Mouse (Mus musculus) heart, postnatal 4 days (tissue): ENCODE measurements around the gene Gm5741. TPM values are rescaled to one million over a fixed set of nuclear protein-coding genes. Genes with fewer than 3 reads are reported as not detected.
A peak's percentile ranks its signal among the peaks of the same experiment; 100 is the strongest.

Experiments used
- DNase-seq: peaks from one replicate; pipeline ENCODE4 v3.0.0; 2021
- microRNA-seq, 2 experiments: library from miRNA; unstranded; fragments of <30 nt; microRNA quantifications; one replicate each; pipeline ENCODE4 v1.2.0; 2021 to 2022
- total RNA-seq, 2 experiments: library from RNA; stranded (reverse); gene quantifications; 2 replicates each; pipeline ENCODE4 v1.2.3; 2021

Gm5741 gene
- total RNA-seq, 2 experiments from 2014 or later: not detected

GRCm38 (mm10) chr8:85027516-85027855, 40.3 kb downstream of the Gm5741 start:
- no peak for DNase-seq

GRCm38 (mm10) chr8:85026670-85027515, 40.9 kb downstream of the Gm5741 start, which contains the start of gene Trir:
TSS of gene Trir (plus strand) at chr8:85026823.
- peak; percentile 98 for DNase-seq

- peak; percentile 85 for DNase-seq
These were observed 42.5 kb downstream of the Gm5741 start, which contains the start of gene Asna1 for GRCm38 (mm10) chr8:85025098-85025932. TSS of gene Asna1 (minus strand) at chr8:85025281.

- DNase-seq: no peak
These were observed 43.9 kb downstream of the Gm5741 start for GRCm38 (mm10) chr8:85023846-85024245.

GRCm38 (mm10) chr8:85021514-85022055, 46.2 kb downstream of the Gm5741 start:
- DNase-seq: no peak

Small RNA genes within 50 kb of the gene (microRNA-seq; reads per million reads assigned to microRNA genes)
- gene Gm23388: 0 reads per million in 2 experiments
- 2.8 to 2.9 reads per million in 2 experiments for gene Mir7070

Other genes starting within 250 kb of the Gm5741 start
- 1 to 10 TPM; 3.4 to 3.6 TPM for gene Dand5, start 245.2 kb downstream of the Gm5741 start, total RNA-seq
- 10 to 100 TPM; 24.2 to 26.2 TPM for gene Gadd45gip1, start 236.5 kb downstream of the Gm5741 start, total RNA-seq
- 10 to 100 TPM; 90.9 to 91.8 TPM for gene Rad23a, start 227.3 kb downstream of the Gm5741 start, total RNA-seq
- gene Calr, start 221.0 kb downstream of the Gm5741 start, total RNA-seq: 100 to 1,000 TPM; 320 to 358 TPM
- gene Farsa, start 211.0 kb downstream of the Gm5741 start, total RNA-seq: 10 to 100 TPM; 36.3 to 37.0 TPM
- 10 to 100 TPM; 10.5 to 12.7 TPM for gene Syce2, start 195.9 kb downstream of the Gm5741 start, total RNA-seq
- gene Gcdh, start 174.1 kb downstream of the Gm5741 start, total RNA-seq: 10 to 100 TPM; 29.7 to 33.0 TPM
- under 1 TPM in 1 of 2 experiments, not detected in 1; 0.23 TPM for gene Klf1, start 166.1 kb downstream of the Gm5741 start, total RNA-seq
- gene Dnase2a, start 159.4 kb downstream of the Gm5741 start, total RNA-seq: 1 to 10 TPM; 6.0 to 7.1 TPM
- gene Mast1, start 130.6 kb downstream of the Gm5741 start, total RNA-seq: under 1 TPM; 0.09 to 0.24 TPM
- not detected for gene Rtbdn, start 121.0 kb downstream of the Gm5741 start, total RNA-seq
- gene Gm49661, start 98.5 kb downstream of the Gm5741 start, total RNA-seq: 1 to 10 TPM in 1 of 2 experiments, not detected in 1; 1.5 TPM
- 100 to 1,000 TPM; 678 to 716 TPM for gene Prdx2, start 98.4 kb downstream of the Gm5741 start, total RNA-seq
- 10 to 100 TPM; 61.8 to 69.1 TPM for gene Rnaseh2a, start 98.2 kb downstream of the Gm5741 start, total RNA-seq
- 10 to 100 TPM; 12.3 to 12.4 TPM for gene Junb, start 89.3 kb downstream of the Gm5741 start, total RNA-seq
- gene Hook2, start 77.4 kb downstream of the Gm5741 start, total RNA-seq: 1 to 10 TPM; 2.2 to 2.6 TPM
- gene Best2, start 53.5 kb downstream of the Gm5741 start, total RNA-seq: not detected
- gene Asna1, start 42.7 kb downstream of the Gm5741 start, total RNA-seq: 10 to 100 TPM; 82.3 to 85.2 TPM
- gene Trir, start 41.2 kb downstream of the Gm5741 start, total RNA-seq: 100 to 1,000 TPM; 132 to 133 TPM
- gene Tnpo2, start 31.1 kb downstream of the Gm5741 start, total RNA-seq: 10 to 100 TPM; 36.4 to 41.0 TPM
- 10 to 100 TPM; 14.1 to 15.1 TPM for gene Fbxw9, start 7.9 kb downstream of the Gm5741 start, total RNA-seq
- gene Dhps, start 3.8 kb upstream of the Gm5741 start, total RNA-seq: 10 to 100 TPM; 40.0 to 40.5 TPM
- 10 to 100 TPM; 52.4 to 61.0 TPM for gene Wdr83os, start 12.8 kb upstream of the Gm5741 start, total RNA-seq
- gene Wdr83, start 13.3 kb upstream of the Gm5741 start, total RNA-seq: 10 to 100 TPM; 22.7 to 28.9 TPM
- 10 to 100 TPM; 26.5 to 29.9 TPM for gene Man2b1, start 15.3 kb upstream of the Gm5741 start, total RNA-seq
- 1 to 10 TPM; 1.5 to 2.0 TPM for gene Zfp791, start 55.1 kb upstream of the Gm5741 start, total RNA-seq
- not detected for gene Cks1brt, start 83.9 kb upstream of the Gm5741 start, total RNA-seq
- gene Olfr371, start 158.0 kb upstream of the Gm5741 start, total RNA-seq: not detected
- 10 to 100 TPM; 27.7 to 30.3 TPM for gene Orc6, start 231.7 kb upstream of the Gm5741 start, total RNA-seq
- 10 to 100 TPM; 74.5 to 78.3 TPM for gene Vps35, start 231.8 kb upstream of the Gm5741 start, total RNA-seq